In genomic region chr7:125420190-125420589, GRCm38 (mm10) we compare ENCODE assay signal across 8 mouse cellular contexts. TPM values are rescaled to one million over a fixed set of nuclear protein-coding genes. Genes with fewer than 3 reads are reported as not detected.
DNase-seq lines count a peak whose midpoint lies in the region; ATAC-seq and TF ChIP-seq lines count a peak whose summit lies in the region.

No protein-coding gene starts in this region.

- H3K4me2 ChIP-seq in kidney, embryonic 15.5 days: no peak overlapping the region
- H3K4me2 ChIP-seq in embryonic facial prominence, embryonic 11.5 days (ENCODE audit: low read depth, low read length): no peak overlapping the region
- H3K4me2 ChIP-seq in lung, postnatal 0 days (replicated peaks; ENCODE audit: low read depth, low read length): no peak overlapping the region
- H3K4me2 ChIP-seq in hindbrain, embryonic 14.5 days (replicated peaks): no peak overlapping the region

- no peaks in the 10 kb centered on the region for H3K27me3 ChIP-seq in kidney, embryonic 15.5 days
- no peaks in the 10 kb centered on the region for H3K27me3 ChIP-seq in embryonic facial prominence, embryonic 11.5 days (ENCODE audit: control insufficient read depth, insufficient read depth, low read length)
- H3K27me3 ChIP-seq in lung, postnatal 0 days (replicated peaks; ENCODE audit: insufficient read depth, low read length): no peaks in the 10 kb centered on the region
- H3K27me3 ChIP-seq in splenic B cell, adult 2 months (ENCODE audit: control insufficient read depth, insufficient read depth, low read length, poor library complexity, severe bottlenecking): no peaks in the 10 kb centered on the region
- H3K27me3 ChIP-seq in hindbrain, embryonic 14.5 days (ENCODE audit: control insufficient read depth, insufficient read depth, low read length): no peaks in the 10 kb centered on the region

- 67% methylated on average over 2 of the region's 2 CpGs for WGBS in kidney, embryonic 15.5 days
- 65% methylated on average over 2 of the region's 2 CpGs for WGBS in embryonic facial prominence, embryonic 11.5 days
- WGBS in lung, postnatal 0 days: 74% methylated on average over 2 of the region's 2 CpGs
- 69% methylated on average over 2 of the region's 2 CpGs for WGBS in hindbrain, embryonic 14.5 days

- peak; percentile 33 for DNase-seq in kidney, adult 9 months
- DNase-seq in CD8-positive naive resting alpha-beta T cell, adult 2 months (ENCODE audit: low read depth in 2 of 2, low spot score in 2 of 2): peak; percentile 59 to 76
- DNase-seq in T-cell, adult 2 months (ENCODE audit: low spot score): peak; percentile 63
- DNase-seq in embryonic facial prominence, embryonic 11.5 days (ENCODE audit: low spot score): peak; percentile 26
- DNase-seq in lung, postnatal 0 days (ENCODE audit: low spot score): peak; percentile 34
- peak; percentile 84 for DNase-seq in splenic B cell, adult 2 months (ENCODE audit: low read depth, low spot score)
- no peak for DNase-seq in hindbrain, embryonic 14.5 days (ENCODE audit: low spot score)

- H3K4me3 ChIP-seq in kidney, embryonic 15.5 days (replicated peaks): no peak overlapping the region
- H3K4me3 ChIP-seq in embryonic facial prominence, embryonic 11.5 days (ENCODE audit: low read depth, low read length): no peak overlapping the region
- H3K4me3 ChIP-seq in lung, postnatal 0 days (ENCODE audit: low read depth, low read length): no peak overlapping the region
- no peak overlapping the region for H3K4me3 ChIP-seq in hindbrain, embryonic 14.5 days (replicated peaks; ENCODE audit: low read length)

- no peaks in the 10 kb centered on the region for H3K36me3 ChIP-seq in kidney, embryonic 15.5 days
- H3K36me3 ChIP-seq in embryonic facial prominence, embryonic 11.5 days (replicated peaks; ENCODE audit: control insufficient read depth, insufficient read depth, low read depth, low read length): no peaks in the 10 kb centered on the region
- no peaks in the 10 kb centered on the region for H3K36me3 ChIP-seq in lung, postnatal 0 days (ENCODE audit: insufficient read depth, low read length)
- H3K36me3 ChIP-seq in splenic B cell, adult 2 months (ENCODE audit: control insufficient read depth, insufficient read depth, low read length, poor library complexity, severe bottlenecking): no peaks in the 10 kb centered on the region
- H3K36me3 ChIP-seq in hindbrain, embryonic 14.5 days (replicated peaks; ENCODE audit: control insufficient read depth, insufficient read depth): no peaks in the 10 kb centered on the region

- H3K4me1 ChIP-seq in kidney, embryonic 15.5 days: no peaks in the 10 kb centered on the region
- no peaks in the 10 kb centered on the region for H3K4me1 ChIP-seq in embryonic facial prominence, embryonic 11.5 days (ENCODE audit: control insufficient read depth, insufficient read depth, low read length)
- H3K4me1 ChIP-seq in lung, postnatal 0 days (ENCODE audit: insufficient read depth, low read depth, low read length): no peaks in the 10 kb centered on the region
- H3K4me1 ChIP-seq in hindbrain, embryonic 14.5 days (replicated peaks; ENCODE audit: control insufficient read depth, insufficient read depth, low read length): no peaks in the 10 kb centered on the region

- TF ChIP-seq EP300 in lung, postnatal 0 days (IDR thresholded peaks at IDR 0.05): no peak

- TF ChIP-seq CTCF in lung, postnatal 0 days (IDR thresholded peaks at IDR 0.05): peak; percentile 79

- H3K9me3 ChIP-seq in kidney, embryonic 15.5 days (replicated peaks): no peaks in the 10 kb centered on the region
- no peaks in the 10 kb centered on the region for H3K9me3 ChIP-seq in embryonic facial prominence, embryonic 11.5 days (replicated peaks; ENCODE audit: control insufficient read depth, low read length)
- no peaks in the 10 kb centered on the region for H3K9me3 ChIP-seq in lung, postnatal 0 days (ENCODE audit: low read length)
- H3K9me3 ChIP-seq in hindbrain, embryonic 14.5 days (ENCODE audit: control insufficient read depth, low read length): no peaks in the 10 kb centered on the region

- ATAC-seq in kidney, embryonic 15.5 days (replicated peaks; ENCODE audit: low FRiP score): no peak
- no peak for ATAC-seq in embryonic facial prominence, embryonic 11.5 days (replicated peaks; ENCODE audit: insufficient number of reproducible peaks, low FRiP score, low TSS enrichment, low read depth)
- ATAC-seq in lung, postnatal 0 days: no peak
- ATAC-seq in hindbrain, embryonic 14.5 days (ENCODE audit: low FRiP score): no peak

- no peak overlapping the region for H3K27ac ChIP-seq in kidney, embryonic 15.5 days
- no peak overlapping the region for H3K27ac ChIP-seq in embryonic facial prominence, embryonic 11.5 days (replicated peaks; ENCODE audit: low read depth, low read length)
- H3K27ac ChIP-seq in lung, postnatal 0 days (ENCODE audit: low read length): no peak overlapping the region
- no peak overlapping the region for H3K27ac ChIP-seq in hindbrain, embryonic 14.5 days

- no peak overlapping the region for H3K9ac ChIP-seq in kidney, embryonic 15.5 days
- no peak overlapping the region for H3K9ac ChIP-seq in embryonic facial prominence, embryonic 11.5 days (replicated peaks; ENCODE audit: low read length)
- no peak overlapping the region for H3K9ac ChIP-seq in lung, postnatal 0 days (replicated peaks; ENCODE audit: low read depth)
- H3K9ac ChIP-seq in hindbrain, embryonic 14.5 days: no peak overlapping the region

RNA-seq across cellular contexts. Expression of gene Kdm8, which starts 24.3 kb away (rescaled TPM):
- 11.8 and 13.7 TPM in 2 replicates for polyA plus RNA-seq in kidney, embryonic 15.5 days (2015; fragmentation: Nextera tagmentation; extraction: Ambion mirVana)
- polyA plus RNA-seq in embryonic facial prominence, embryonic 11.5 days (2014; fragmentation: Nextera tagmentation; extraction: Ambion mirVana): 11.3 and 11.9 TPM in 2 replicates
- polyA plus RNA-seq in lung, postnatal 0 days (2015; fragmentation: Nextera tagmentation; extraction: Ambion mirVana): 4.2 and 5.6 TPM in 2 replicates
- polyA plus RNA-seq in hindbrain, embryonic 14.5 days (2014; fragmentation: Nextera tagmentation; extraction: Ambion mirVana): 4.1 and 5.2 TPM in 2 replicates
